Mouse (Mus musculus): ENCODE measurements around the gene Adamtsl1.

- TF ChIP-seq SRF (IDR thresholded peaks at IDR 0.05; ENCODE audit: control insufficient read depth, insufficient read length, low read depth), result no peak
- TF ChIP-seq USF1 (IDR thresholded peaks at IDR 0.05; ENCODE audit: low read depth), result no peak
- no peak for TF ChIP-seq TCF3 (IDR thresholded peaks at IDR 0.05; ENCODE audit: insufficient read length, low read depth)
Measured at GRCm38 (mm10) chr4:85976188-85976587, 462.2 kb downstream of the Adamtsl1 start.

All from myocyte (in vitro differentiated cells).